Mouse (Mus musculus): Measurements from ENCODE around the gene Fgfr2. TPM values are rescaled to one million over a fixed set of nuclear protein-coding genes. Genes with fewer than 3 reads are reported as not detected.

Gene Fgfr2
- polyA plus RNA-seq, 1 experiment from 2014 or later, result 137 TPM

GRCm38 (mm10) chr7:131542115-131542871, 1580.9 kb downstream of the Fgfr2 start, which contains the start of gene Hmx3:
TSS of gene Hmx3 (plus strand) at chr7:131542867.
- no peak within 1 kb of the TSS for H3K27ac ChIP-seq (replicated peaks)
- H3K4me2 ChIP-seq (replicated peaks), result peak within 1 kb of the TSS; percentile 73
- peaks cover 31% of the 10 kb centered on the region for H3K4me1 ChIP-seq
- peak within 1 kb of the TSS; percentile 39 for H3K4me3 ChIP-seq (replicated peaks)
- no peaks in the 10 kb centered on the region for H3K9me3 ChIP-seq (replicated peaks)
- no peaks in the 10 kb centered on the region for H3K36me3 ChIP-seq
- ATAC-seq (ENCODE audit: insufficient number of reproducible peaks, low FRiP score, low TSS enrichment, low read depth), result 0 out of 2 replicates have a peak, but pooled peaks have one; percentile 25
- under 1% methylated on average over 65 of the region's 65 CpGs for WGBS
- H3K9ac ChIP-seq, result no peak within 1 kb of the TSS
- peaks cover 98% of the 10 kb centered on the region for H3K27me3 ChIP-seq

DNA sequence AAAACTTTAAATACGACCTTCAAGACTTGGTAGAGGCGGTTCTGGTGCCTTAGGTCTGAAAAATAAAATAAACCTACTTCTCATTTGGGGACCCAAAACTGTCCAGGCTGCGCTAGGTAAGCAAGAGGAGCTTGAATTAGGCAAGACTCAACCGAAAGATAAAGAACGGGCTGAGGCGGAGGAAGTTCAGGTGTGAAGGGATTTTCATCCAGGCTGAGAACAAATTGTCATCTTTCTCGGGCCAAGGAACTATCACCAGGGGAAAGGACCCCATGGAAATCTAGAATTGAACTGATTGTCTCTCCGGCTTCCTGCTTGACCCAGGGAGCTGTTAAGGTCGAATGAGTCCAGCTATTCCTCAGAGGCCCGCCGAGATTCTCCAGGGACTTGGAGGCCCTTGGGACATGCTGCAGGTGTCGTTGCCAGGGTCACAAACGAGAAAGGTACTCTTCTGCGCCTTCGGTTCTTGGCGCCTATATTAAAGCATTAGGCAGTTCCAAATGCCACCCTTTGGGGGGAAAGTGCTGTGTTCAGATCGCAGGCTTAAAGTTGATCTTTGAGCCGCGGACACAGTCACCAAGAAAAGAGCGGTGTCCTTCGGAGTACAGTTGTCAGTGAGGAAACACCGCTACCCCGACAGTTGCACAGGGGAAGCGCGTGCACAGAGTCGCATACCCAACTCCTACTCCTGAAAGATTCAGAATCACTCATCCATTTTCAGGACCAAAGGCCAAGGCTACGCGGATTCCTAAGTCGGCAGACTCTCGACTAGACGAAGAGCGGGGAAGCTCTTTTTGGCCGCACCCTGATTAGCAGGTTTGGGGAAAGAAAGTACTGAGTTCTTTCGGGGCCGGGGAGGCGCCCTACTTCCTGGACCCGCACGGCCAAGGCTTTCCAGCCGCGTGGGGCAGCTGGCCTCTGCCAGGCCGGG, 1581.7 kb downstream of the Fgfr2 start:
- Histone ChIP-seq H3K4me3 (replicated peaks) (peak overlapping the region; percentile 39), H3K27me3 (peaks cover 91% of the 10 kb centered on the region), H3K9me3 (replicated peaks) (no peaks in the 10 kb centered on the region), H3K4me2 (replicated peaks) (peak overlapping the region; percentile 73), H3K27ac (replicated peaks) (no peak overlapping the region), H3K4me1 (peaks cover 31% of the 10 kb centered on the region), H3K9ac (no peak overlapping the region), H3K36me3 (no peaks in the 10 kb centered on the region)
- ATAC-seq (ENCODE audit: insufficient number of reproducible peaks, low FRiP score, low TSS enrichment, low read depth), result no peak
- 2% methylated on average over 41 of the region's 41 CpGs for WGBS

DNA sequence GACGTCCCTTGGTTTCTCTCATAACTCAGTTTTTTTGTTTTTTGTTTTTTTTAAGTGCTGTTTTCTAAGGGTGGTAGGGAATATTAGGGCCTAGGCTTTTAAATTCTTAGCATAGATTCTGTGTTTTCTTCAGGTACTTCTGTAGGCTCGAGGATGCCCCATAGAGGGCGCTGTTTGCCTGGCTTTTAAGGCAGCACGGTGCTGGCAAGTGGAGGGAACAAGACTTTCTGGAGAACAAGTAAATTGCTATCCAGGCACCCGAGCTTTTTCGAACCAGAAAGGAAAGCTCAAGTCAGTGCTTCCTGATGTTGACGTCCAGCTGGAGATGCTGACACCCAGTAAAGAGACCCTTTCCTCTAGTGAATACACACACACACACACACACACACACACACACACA, 1583.2 kb downstream of the Fgfr2 start:
- no peak overlapping the region for H3K4me2 ChIP-seq (replicated peaks)
- H3K27ac ChIP-seq (replicated peaks), result no peak overlapping the region
- H3K4me1 ChIP-seq, result peaks cover 31% of the 10 kb centered on the region
- H3K9me3 ChIP-seq (replicated peaks), result no peaks in the 10 kb centered on the region
- WGBS, result 0% methylated on average over 7 of the region's 7 CpGs
- ATAC-seq (ENCODE audit: insufficient number of reproducible peaks, low FRiP score, low TSS enrichment, low read depth), result no peak
- no peak overlapping the region for H3K9ac ChIP-seq
- no peaks in the 10 kb centered on the region for H3K36me3 ChIP-seq
- H3K27me3 ChIP-seq, result peaks cover 76% of the 10 kb centered on the region
- no peak overlapping the region for H3K4me3 ChIP-seq (replicated peaks)

- no peaks in the 10 kb centered on the region for H3K36me3 ChIP-seq
- WGBS, result 51% methylated on average over 2 of the region's 2 CpGs
Observed at GRCm38 (mm10) chr7:131503739-131504138, 1619.4 kb downstream of the Fgfr2 start.

GRCm38 (mm10) chr7:131478403-131478802, 1644.7 kb downstream of the Fgfr2 start:
- Histone ChIP-seq H3K36me3 (no peaks in the 10 kb centered on the region), H3K4me2 (replicated peaks) (no peak overlapping the region), H3K27ac (replicated peaks) (no peak overlapping the region), H3K9ac (no peak overlapping the region), H3K27me3 (no peaks in the 10 kb centered on the region), H3K4me1 (no peaks in the 10 kb centered on the region), H3K9me3 (replicated peaks) (no peaks in the 10 kb centered on the region), H3K4me3 (replicated peaks) (no peak overlapping the region)
- no peak for ATAC-seq (ENCODE audit: insufficient number of reproducible peaks, low FRiP score, low TSS enrichment, low read depth)
- whole genome bisulfite sequencing, result 86% methylated on average over 5 of the region's 5 CpGs

More at GRCm38 (mm10) chr7:131503739-131504138, 1619.4 kb downstream of the Fgfr2 start:
- Histone ChIP-seq H3K4me2 (replicated peaks) (no peak overlapping the region), H3K9me3 (replicated peaks) (no peaks in the 10 kb centered on the region), H3K27me3 (no peaks in the 10 kb centered on the region), H3K9ac (no peak overlapping the region), H3K4me3 (replicated peaks) (no peak overlapping the region), H3K4me1 (no peaks in the 10 kb centered on the region), H3K27ac (replicated peaks) (no peak overlapping the region)
- no peak for ATAC-seq (ENCODE audit: insufficient number of reproducible peaks, low FRiP score, low TSS enrichment, low read depth)

DNA sequence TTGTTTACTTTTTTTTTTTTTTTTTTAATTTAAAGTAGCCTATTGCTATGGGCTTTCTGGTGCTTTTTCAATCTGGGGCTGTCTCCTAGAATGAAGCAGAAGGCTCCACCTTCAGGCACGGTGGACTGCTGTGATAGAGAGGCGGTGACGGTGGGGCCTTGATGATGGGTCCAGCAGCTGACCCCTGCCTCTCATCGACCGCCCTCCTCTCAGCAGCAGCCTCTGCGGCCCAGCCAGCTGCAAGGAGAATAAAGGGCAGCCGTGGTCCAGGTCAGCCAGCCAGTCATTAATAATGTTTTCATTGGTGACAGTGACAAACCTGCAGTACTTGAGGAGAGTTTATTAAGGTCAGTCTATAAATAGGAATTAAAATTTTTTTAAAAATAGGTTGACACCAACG, 1646.0 kb downstream of the Fgfr2 start:
- H3K27me3 ChIP-seq, result no peaks in the 10 kb centered on the region
- no peak overlapping the region for H3K9ac ChIP-seq
- no peaks in the 10 kb centered on the region for H3K4me1 ChIP-seq
- WGBS, result 36% methylated on average over 8 of the region's 8 CpGs
- H3K27ac ChIP-seq (replicated peaks), result no peak overlapping the region
- no peak for ATAC-seq (ENCODE audit: insufficient number of reproducible peaks, low FRiP score, low TSS enrichment, low read depth)
- H3K4me2 ChIP-seq (replicated peaks), result no peak overlapping the region
- no peaks in the 10 kb centered on the region for H3K36me3 ChIP-seq
- H3K9me3 ChIP-seq (replicated peaks), result no peaks in the 10 kb centered on the region
- no peak overlapping the region for H3K4me3 ChIP-seq (replicated peaks)

GRCm38 (mm10) chr7:131471551-131471950, 1651.6 kb downstream of the Fgfr2 start:
- Histone ChIP-seq H3K4me3 (replicated peaks) (no peak overlapping the region), H3K4me1 (no peaks in the 10 kb centered on the region), H3K4me2 (replicated peaks) (no peak overlapping the region), H3K27ac (replicated peaks) (no peak overlapping the region), H3K9me3 (replicated peaks) (no peaks in the 10 kb centered on the region), H3K36me3 (no peaks in the 10 kb centered on the region), H3K27me3 (no peaks in the 10 kb centered on the region), H3K9ac (no peak overlapping the region)
- ATAC-seq (ENCODE audit: insufficient number of reproducible peaks, low FRiP score, low TSS enrichment, low read depth), result no peak
- 91% methylated on average over 5 of the region's 5 CpGs for WGBS

DNA sequence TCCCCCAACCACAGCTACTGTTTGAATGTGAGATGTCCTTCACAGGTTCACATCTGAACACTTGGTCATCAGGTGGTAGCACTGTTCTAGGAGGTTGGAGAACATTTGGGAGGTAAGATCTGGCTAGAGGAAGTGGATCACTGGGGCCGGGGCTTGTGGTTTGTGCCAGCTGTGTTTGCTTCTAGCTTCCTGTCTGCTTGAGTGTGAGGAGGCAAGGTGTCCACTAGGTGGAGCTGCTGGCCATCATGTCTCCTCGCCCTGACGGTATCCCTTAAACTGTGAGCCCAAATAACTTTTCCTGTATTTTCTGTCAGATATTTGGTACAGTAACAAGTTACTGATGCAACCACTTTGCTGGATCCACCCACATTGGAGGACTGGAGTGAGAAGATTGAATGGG, 1653.6 kb downstream of the Fgfr2 start:
- no peaks in the 10 kb centered on the region for H3K4me1 ChIP-seq
- no peak overlapping the region for H3K4me3 ChIP-seq (replicated peaks)
- no peak overlapping the region for H3K27ac ChIP-seq (replicated peaks)
- H3K36me3 ChIP-seq, result no peaks in the 10 kb centered on the region
- ATAC-seq (ENCODE audit: insufficient number of reproducible peaks, low FRiP score, low TSS enrichment, low read depth), result no peak
- no peaks in the 10 kb centered on the region for H3K9me3 ChIP-seq (replicated peaks)
- no peaks in the 10 kb centered on the region for H3K27me3 ChIP-seq
- WGBS, result 64% methylated on average over 3 of the region's 3 CpGs
- H3K9ac ChIP-seq, result no peak overlapping the region
- no peak overlapping the region for H3K4me2 ChIP-seq (replicated peaks)

GRCm38 (mm10) chr7:131467312-131467711, 1655.8 kb downstream of the Fgfr2 start:
- WGBS, result 74% methylated on average over 3 of the region's 3 CpGs
- Histone ChIP-seq H3K9me3 (replicated peaks) (no peaks in the 10 kb centered on the region), H3K4me3 (replicated peaks) (no peak overlapping the region), H3K27ac (replicated peaks) (no peak overlapping the region), H3K4me2 (replicated peaks) (no peak overlapping the region), H3K4me1 (no peaks in the 10 kb centered on the region), H3K27me3 (no peaks in the 10 kb centered on the region), H3K36me3 (no peaks in the 10 kb centered on the region), H3K9ac (no peak overlapping the region)
- ATAC-seq (ENCODE audit: insufficient number of reproducible peaks, low FRiP score, low TSS enrichment, low read depth), result no peak

- no peak overlapping the region for H3K4me2 ChIP-seq (replicated peaks)
- no peaks in the 10 kb centered on the region for H3K27me3 ChIP-seq
- 52% methylated on average over 3 of the region's 3 CpGs for WGBS
- H3K36me3 ChIP-seq, result no peaks in the 10 kb centered on the region
- no peak overlapping the region for H3K9ac ChIP-seq
- no peak overlapping the region for H3K4me3 ChIP-seq (replicated peaks)
- no peak for ATAC-seq (ENCODE audit: insufficient number of reproducible peaks, low FRiP score, low TSS enrichment, low read depth)
- no peaks in the 10 kb centered on the region for H3K9me3 ChIP-seq (replicated peaks)
- no peaks in the 10 kb centered on the region for H3K4me1 ChIP-seq
- H3K27ac ChIP-seq (replicated peaks), result no peak overlapping the region
Observed at GRCm38 (mm10) chr7:131465735-131466134, 1657.4 kb downstream of the Fgfr2 start.

DNA sequence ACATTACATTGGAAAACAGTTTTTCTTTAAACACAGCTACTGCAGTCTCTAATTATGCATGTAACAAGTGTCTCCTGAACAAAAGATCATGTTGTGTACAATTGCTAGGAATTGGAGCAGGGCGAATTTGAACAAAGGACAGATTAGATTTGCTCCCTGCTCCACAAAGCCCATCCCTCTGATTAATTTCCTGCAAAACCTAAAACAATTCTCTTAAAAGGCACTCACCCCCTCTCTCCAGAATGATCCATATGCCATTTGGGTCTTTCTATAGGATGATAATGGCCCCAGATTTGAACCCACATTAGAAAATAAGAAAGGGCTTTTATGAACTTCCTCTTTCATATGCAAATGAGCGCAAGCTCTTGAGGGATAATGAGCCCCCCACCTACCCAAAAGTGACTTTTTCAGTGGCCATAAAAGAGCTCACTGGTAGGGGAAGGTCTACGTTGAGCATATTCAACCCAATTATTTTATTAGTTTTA, 1658.0 kb downstream of the Fgfr2 start:
- no peaks in the 10 kb centered on the region for H3K36me3 ChIP-seq
- H3K4me1 ChIP-seq, result no peaks in the 10 kb centered on the region
- H3K9ac ChIP-seq, result no peak overlapping the region
- no peak overlapping the region for H3K4me3 ChIP-seq (replicated peaks)
- no peak for ATAC-seq (ENCODE audit: insufficient number of reproducible peaks, low FRiP score, low TSS enrichment, low read depth)
- no peaks in the 10 kb centered on the region for H3K9me3 ChIP-seq (replicated peaks)
- H3K4me2 ChIP-seq (replicated peaks), result no peak overlapping the region
- H3K27ac ChIP-seq (replicated peaks), result no peak overlapping the region
- H3K27me3 ChIP-seq, result no peaks in the 10 kb centered on the region
- 55% methylated on average over 3 of the region's 3 CpGs for WGBS

All from embryonic facial prominence, embryonic 15.5 days (tissue).